Mouse (Mus musculus) heart, postnatal 25 days (tissue): Measurements from ENCODE around the gene Rbbp5. TPM values are rescaled to one million over a fixed set of nuclear protein-coding genes. Genes with fewer than 3 reads are reported as not detected.
"Not testable (repeated sequence)": the region's sequence is repeated elsewhere in the genome, so short reads cannot be mapped to it uniquely, and the experiment has no call there.

Experiments used
- DNase-seq: peaks from one replicate; pipeline ENCODE4 v3.0.0; 2022; ENCODE audit warnings: low spot score
- intact Hi-C: fragments of 180-260 bp; cut with DNase I; formaldehyde crosslinking; loops from one replicate; pipeline ENCODE4 v1.15.1; 2025
- total RNA-seq, 2 experiments: library from RNA; stranded (reverse); gene quantifications; 2 replicates each; pipeline ENCODE4 v1.2.3; 2021

The Rbbp5 gene
- 10 to 100 TPM; 18.9 to 24.2 TPM for total RNA-seq

GRCm38 (mm10) chr1:132476928-132477691, at the start of gene Rbbp5:
Rbbp5 (plus strand) TSS chr1:132477365.
- intact Hi-C loops: loop anchor here (2.0 to 5.0 kb wide), 2 partner anchors 58 to 165 kb away; no protein-coding TSS in a partner anchor
- peak; percentile 71 for DNase-seq

- DNase-seq: no peak
- intact Hi-C loops: no loop called here
These were observed 46.3 kb upstream of the Rbbp5 start for GRCm38 (mm10) chr1:132430818-132431217.

- DNase-seq: no peak
- intact Hi-C loops: no loop called here
These were observed 45.4 kb upstream of the Rbbp5 start for GRCm38 (mm10) chr1:132431716-132432115.

- intact Hi-C loops: no loop called here
- no peak for DNase-seq
These were observed 43.8 kb upstream of the Rbbp5 start for GRCm38 (mm10) chr1:132433349-132433748.

- intact Hi-C loops: no loop called here
- no peak for DNase-seq
These were observed 43.1 kb upstream of the Rbbp5 start for GRCm38 (mm10) chr1:132434032-132434431.

GRCm38 (mm10) chr1:132436320-132436958, 40.7 kb upstream of the Rbbp5 start:
- intact Hi-C loops: no loop called here
- no peak for DNase-seq

GRCm38 (mm10) chr1:132436960-132437359, 40.2 kb upstream of the Rbbp5 start:
- DNase-seq: no peak

GRCm38 (mm10) chr1:132437389-132437788, 39.8 kb upstream of the Rbbp5 start:
- intact Hi-C loops: no loop called here
- DNase-seq: no peak

More at GRCm38 (mm10) chr1:132436960-132437359, 40.2 kb upstream of the Rbbp5 start:
- intact Hi-C loops: no loop called here

GRCm38 (mm10) chr1:132440896-132441435, 36.2 kb upstream of the Rbbp5 start:
- intact Hi-C loops: no loop called here
- no peak for DNase-seq

- DNase-seq: no peak
- intact Hi-C loops: no loop called here
These were observed 27.4 kb upstream of the Rbbp5 start for GRCm38 (mm10) chr1:132449742-132450141.

- no peak for DNase-seq
- intact Hi-C loops: no loop called here
These were observed 12.5 kb upstream of the Rbbp5 start for GRCm38 (mm10) chr1:132464651-132465050.

GRCm38 (mm10) chr1:132468926-132469325, 8.2 kb upstream of the Rbbp5 start:
- intact Hi-C loops: no loop called here
- DNase-seq: no peak

GRCm38 (mm10) chr1:132469519-132469918, 7.6 kb upstream of the Rbbp5 start:
- no peak for DNase-seq
- intact Hi-C loops: no loop called here

GRCm38 (mm10) chr1:132470031-132470430, 7.1 kb upstream of the Rbbp5 start:
- DNase-seq, intact Hi-C loops: not testable (repeated sequence)

- DNase-seq: no peak
- intact Hi-C loops: no loop called here
These were observed 6.1 kb upstream of the Rbbp5 start for GRCm38 (mm10) chr1:132471032-132471431.

GRCm38 (mm10) chr1:132471499-132471898, 5.7 kb upstream of the Rbbp5 start:
- DNase-seq: no peak
- intact Hi-C loops: no loop called here

GRCm38 (mm10) chr1:132472537-132472936, 4.6 kb upstream of the Rbbp5 start:
- intact Hi-C loops: loop anchor here (2.0 kb wide), 1 partner anchor 106 kb away; no protein-coding TSS in a partner anchor

GRCm38 (mm10) chr1:132474496-132474895, 2.7 kb upstream of the Rbbp5 start:
- intact Hi-C loops: no loop called here
- DNase-seq: no peak

More at GRCm38 (mm10) chr1:132472537-132472936, 4.6 kb upstream of the Rbbp5 start:
- no peak for DNase-seq

- intact Hi-C loops: loop anchor here (2.0 to 5.0 kb wide), 2 partner anchors 58 to 164 kb away; no protein-coding TSS in a partner anchor
- DNase-seq: no peak
These were observed 614 bp upstream of the Rbbp5 start for GRCm38 (mm10) chr1:132476575-132476927.

GRCm38 (mm10) chr1:132479438-132479837, 2.3 kb downstream of the Rbbp5 start:
- DNase-seq: no peak
- intact Hi-C loops: loop anchor here (5.0 kb wide), 1 partner anchor 167 kb away; no protein-coding TSS in a partner anchor

GRCm38 (mm10) chr1:132481619-132482018, 4.5 kb downstream of the Rbbp5 start:
- intact Hi-C loops: no loop called here
- DNase-seq: no peak
